Mouse (Mus musculus): ENCODE data around the gene Diras2. TPM values are rescaled to one million over a fixed set of nuclear protein-coding genes. Genes with fewer than 3 reads are reported as not detected.
A peak's percentile ranks its signal among the peaks of the same experiment; 100 is the strongest.

Diras2 gene
- 0.24 and 0.40 TPM in 2 replicates for polyA plus RNA-seq (2014; fragmentation: Nextera tagmentation; extraction: Ambion mirVana)

DNA sequence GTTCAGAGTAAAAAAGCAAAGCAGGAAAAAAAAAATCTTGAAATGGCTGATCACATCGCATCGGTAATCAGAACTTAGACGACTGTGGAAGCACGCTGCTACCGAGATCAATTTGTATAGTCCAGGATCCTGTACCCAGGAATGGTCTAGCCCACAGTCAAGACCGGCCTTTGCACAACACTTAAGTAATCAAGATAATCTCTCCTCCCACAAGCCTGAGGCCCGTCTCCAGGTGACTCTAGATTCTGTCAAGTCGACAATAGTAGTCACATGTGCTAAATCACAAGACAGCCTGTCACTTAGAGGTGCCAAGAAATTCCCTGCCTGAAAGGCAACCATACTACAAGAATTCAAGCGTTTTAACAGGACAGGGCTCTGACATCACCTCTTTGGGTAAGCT is at the start of gene Diras2:
Diras2 (minus strand) TSS at position 159 of the 400 bp plus-strand sequence.
- WGBS, result 59% methylated on average over 9 of the region's 9 CpGs
- H3K4me3 ChIP-seq (ENCODE audit: low read depth, low read length), result peak within 1 kb of the TSS; percentile 42
- H3K36me3 ChIP-seq (ENCODE audit: control insufficient read depth, insufficient read depth, low read length), result no peaks in the 10 kb centered on the region
- peaks cover 14% of the 10 kb centered on the region for H3K27me3 ChIP-seq (ENCODE audit: control insufficient read depth, insufficient read depth, low read length)
- H3K4me1 ChIP-seq (replicated peaks; ENCODE audit: control insufficient read depth, insufficient read depth, low read length), result 0 out of 2 replicates have a peak, but pooled peaks cover 4% of the 10 kb centered on the region
- ATAC-seq (ENCODE audit: low FRiP score) (no peak), DNase-seq (ENCODE audit: low spot score) (no peak)
- peak within 1 kb of the TSS; percentile 62 for H3K9ac ChIP-seq (ENCODE audit: low read depth, low read length)
- H3K4me2 ChIP-seq (replicated peaks; ENCODE audit: low read depth, low read length), result peak within 1 kb of the TSS; percentile 83
- H3K27ac ChIP-seq (ENCODE audit: low read depth, low read length), result no peak within 1 kb of the TSS
- H3K9me3 ChIP-seq (ENCODE audit: control insufficient read depth, low read length), result no peaks in the 10 kb centered on the region

DNA sequence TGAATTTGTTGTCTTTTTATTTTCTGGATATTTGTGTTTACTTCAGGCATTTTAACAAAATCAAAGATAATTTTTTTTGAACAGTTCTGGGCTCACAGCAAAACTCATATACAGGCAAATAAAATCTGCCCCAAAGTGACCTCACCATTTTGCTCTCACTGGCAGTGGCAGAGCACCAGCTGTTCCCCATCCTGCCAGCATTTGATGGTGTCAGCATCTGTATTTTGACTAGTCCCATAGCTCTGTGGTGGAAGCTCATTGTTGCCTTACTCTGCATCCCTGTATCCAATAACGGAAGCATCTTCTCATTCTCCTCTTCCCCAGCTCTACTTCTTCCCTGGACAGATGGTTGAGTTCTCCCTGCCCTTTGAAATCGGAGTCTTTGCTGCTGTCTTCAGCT is 47.7 kb upstream of the Diras2 start:
- no peak overlapping the region for H3K4me3 ChIP-seq (ENCODE audit: low read depth, low read length)
- H3K27me3 ChIP-seq (ENCODE audit: control insufficient read depth, insufficient read depth, low read length), result peaks cover 9% of the 10 kb centered on the region
- no peaks in the 10 kb centered on the region for H3K36me3 ChIP-seq (ENCODE audit: control insufficient read depth, insufficient read depth, low read length)
- no peak overlapping the region for H3K4me2 ChIP-seq (replicated peaks; ENCODE audit: low read depth, low read length)
- no peak overlapping the region for H3K9ac ChIP-seq (ENCODE audit: low read depth, low read length)
- 73% methylated on average over 2 of the region's 2 CpGs for WGBS
- DNase-seq (ENCODE audit: low spot score), result no peak
- no peak for ATAC-seq (ENCODE audit: low FRiP score)
- no peaks in the 10 kb centered on the region for H3K4me1 ChIP-seq (replicated peaks; ENCODE audit: control insufficient read depth, insufficient read depth, low read length)
- no peaks in the 10 kb centered on the region for H3K9me3 ChIP-seq (ENCODE audit: control insufficient read depth, low read length)
- no peak overlapping the region for H3K27ac ChIP-seq (ENCODE audit: low read depth, low read length)

DNA sequence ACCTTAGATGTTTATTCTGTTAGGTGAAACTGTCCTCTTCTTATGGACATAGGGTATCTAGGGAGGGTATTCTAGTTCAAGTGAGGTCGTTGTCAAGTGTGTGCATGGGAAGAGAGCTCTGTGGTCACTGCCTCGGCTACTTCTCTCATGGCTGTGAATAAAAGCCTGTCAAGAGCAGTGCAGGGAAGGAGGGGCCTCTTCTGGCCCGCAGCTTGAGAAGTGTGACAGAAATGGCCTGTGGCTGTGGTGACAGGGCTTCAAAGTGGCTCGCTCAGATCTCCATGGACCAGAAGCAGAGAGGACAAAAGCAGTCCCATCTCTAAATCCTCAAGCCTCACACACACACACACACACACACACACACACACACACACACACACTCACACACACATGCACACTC is 46.9 kb upstream of the Diras2 start:
- no peaks in the 10 kb centered on the region for H3K36me3 ChIP-seq (ENCODE audit: control insufficient read depth, insufficient read depth, low read length)
- no peak overlapping the region for H3K27ac ChIP-seq (ENCODE audit: low read depth, low read length)
- ATAC-seq (ENCODE audit: low FRiP score) (no peak), DNase-seq (ENCODE audit: low spot score) (no peak)
- no peak overlapping the region for H3K9ac ChIP-seq (ENCODE audit: low read depth, low read length)
- no peaks in the 10 kb centered on the region for H3K9me3 ChIP-seq (ENCODE audit: control insufficient read depth, low read length)
- WGBS, result 32% methylated on average over 4 of the region's 4 CpGs
- no peak overlapping the region for H3K4me2 ChIP-seq (replicated peaks; ENCODE audit: low read depth, low read length)
- no peaks in the 10 kb centered on the region for H3K4me1 ChIP-seq (replicated peaks; ENCODE audit: control insufficient read depth, insufficient read depth, low read length)
- no peak overlapping the region for H3K4me3 ChIP-seq (ENCODE audit: low read depth, low read length)
- H3K27me3 ChIP-seq (ENCODE audit: control insufficient read depth, insufficient read depth, low read length), result peaks cover 4% of the 10 kb centered on the region

DNA sequence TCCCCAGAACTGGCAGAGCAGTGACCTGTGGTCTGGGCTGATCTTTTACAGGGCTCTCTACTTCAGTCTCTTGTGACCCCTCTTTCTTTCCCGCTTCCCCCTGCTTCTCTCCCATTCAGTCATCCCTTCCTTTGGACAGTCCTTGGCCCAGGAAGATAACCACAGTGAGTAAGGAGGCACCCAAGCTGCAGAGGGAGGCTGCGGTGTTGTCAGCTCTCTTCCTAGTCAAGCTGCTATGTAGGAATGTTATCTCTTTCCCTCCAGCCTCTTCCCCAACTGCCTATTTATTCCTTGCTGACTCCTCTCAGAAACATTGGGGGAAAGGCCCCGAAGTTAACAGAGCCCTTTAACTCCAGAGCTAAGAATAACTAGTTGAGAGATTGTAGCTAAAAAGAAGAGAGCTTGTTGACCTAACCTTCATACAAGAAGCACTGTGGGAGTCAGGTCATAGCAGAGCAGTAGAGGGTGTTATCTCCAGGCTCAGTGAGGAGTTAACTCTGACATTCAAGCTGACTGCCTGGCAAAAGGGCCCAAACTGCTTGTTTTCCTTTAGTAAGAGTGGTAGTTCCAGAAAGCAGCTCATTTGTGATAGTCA is 46.3 kb upstream of the Diras2 start:
- Histone ChIP-seq H3K36me3 (ENCODE audit: control insufficient read depth, insufficient read depth, low read length) (no peaks in the 10 kb centered on the region), H3K4me2 (replicated peaks; ENCODE audit: low read depth, low read length) (no peak overlapping the region), H3K9me3 (ENCODE audit: control insufficient read depth, low read length) (no peaks in the 10 kb centered on the region), H3K27ac (ENCODE audit: low read depth, low read length) (no peak overlapping the region), H3K4me3 (ENCODE audit: low read depth, low read length) (no peak overlapping the region), H3K27me3 (ENCODE audit: control insufficient read depth, insufficient read depth, low read length) (no peaks in the 10 kb centered on the region), H3K4me1 (replicated peaks; ENCODE audit: control insufficient read depth, insufficient read depth, low read length) (no peaks in the 10 kb centered on the region), H3K9ac (ENCODE audit: low read depth, low read length) (no peak overlapping the region)
- DNase-seq (ENCODE audit: low spot score), result no peak
- no peak for ATAC-seq (ENCODE audit: low FRiP score)
- 65% methylated on average over 3 of the region's 3 CpGs for WGBS

DNA sequence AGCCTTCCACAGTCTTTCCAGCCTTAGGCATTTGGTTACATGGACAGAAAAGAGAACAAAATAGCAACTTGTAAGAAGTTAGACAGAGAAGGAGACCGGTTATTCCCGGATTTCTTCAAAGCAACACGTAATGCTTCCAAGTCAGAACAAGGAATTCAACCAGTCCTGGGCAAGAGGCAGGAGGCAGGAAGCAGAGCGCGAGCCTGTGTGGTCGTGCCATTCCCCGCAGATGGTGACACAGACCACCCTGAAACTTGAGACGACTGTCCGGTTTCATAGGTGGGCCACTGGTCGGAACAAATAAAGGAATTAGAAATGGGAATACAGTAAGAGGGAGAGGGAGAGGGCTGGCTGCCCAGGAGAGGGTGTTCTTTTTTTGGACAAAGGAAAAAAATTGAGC is 45.8 kb upstream of the Diras2 start:
- no peak overlapping the region for H3K4me3 ChIP-seq (ENCODE audit: low read depth, low read length)
- H3K9me3 ChIP-seq (ENCODE audit: control insufficient read depth, low read length), result no peaks in the 10 kb centered on the region
- 54% methylated on average over 10 of the region's 10 CpGs for WGBS
- no peaks in the 10 kb centered on the region for H3K36me3 ChIP-seq (ENCODE audit: control insufficient read depth, insufficient read depth, low read length)
- H3K27me3 ChIP-seq (ENCODE audit: control insufficient read depth, insufficient read depth, low read length), result no peaks in the 10 kb centered on the region
- no peak overlapping the region for H3K27ac ChIP-seq (ENCODE audit: low read depth, low read length)
- no peak for DNase-seq (ENCODE audit: low spot score)
- H3K4me1 ChIP-seq (replicated peaks; ENCODE audit: control insufficient read depth, insufficient read depth, low read length), result no peaks in the 10 kb centered on the region
- no peak overlapping the region for H3K9ac ChIP-seq (ENCODE audit: low read depth, low read length)
- ATAC-seq (ENCODE audit: low FRiP score), result no peak
- no peak overlapping the region for H3K4me2 ChIP-seq (replicated peaks; ENCODE audit: low read depth, low read length)

DNA sequence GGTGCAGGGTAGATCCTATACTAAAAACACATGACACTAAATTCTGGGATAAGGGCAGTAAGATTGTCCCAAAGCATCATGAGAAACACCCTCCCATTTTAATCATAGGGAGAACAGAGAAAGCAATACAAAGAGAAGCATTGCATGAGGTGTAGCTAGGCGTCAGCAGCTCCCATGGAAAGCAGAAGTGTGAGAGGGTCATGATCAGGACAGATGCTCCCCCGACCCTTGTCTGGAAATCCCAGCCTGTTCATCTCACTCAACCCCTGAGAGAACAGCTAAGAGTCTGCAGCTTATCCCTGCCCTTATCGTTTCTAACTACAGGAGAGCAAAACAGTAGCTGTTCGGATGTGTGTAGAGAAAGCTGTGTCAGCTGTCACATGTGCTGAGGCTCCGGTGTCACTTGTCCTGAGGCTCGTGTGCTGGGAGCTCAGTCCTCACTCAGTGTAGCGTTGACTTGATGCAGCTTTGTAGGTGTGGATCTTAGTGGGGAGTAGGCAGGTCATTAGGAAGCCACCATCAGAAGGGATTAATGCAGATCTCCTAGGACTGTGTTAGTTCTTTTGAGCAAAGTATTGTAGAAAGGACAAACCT is 45.0 kb upstream of the Diras2 start:
- Histone ChIP-seq H3K9me3 (ENCODE audit: control insufficient read depth, low read length) (no peaks in the 10 kb centered on the region), H3K4me3 (ENCODE audit: low read depth, low read length) (no peak overlapping the region), H3K4me1 (replicated peaks; ENCODE audit: control insufficient read depth, insufficient read depth, low read length) (no peaks in the 10 kb centered on the region), H3K27me3 (ENCODE audit: control insufficient read depth, insufficient read depth, low read length) (no peaks in the 10 kb centered on the region), H3K36me3 (ENCODE audit: control insufficient read depth, insufficient read depth, low read length) (no peaks in the 10 kb centered on the region), H3K4me2 (replicated peaks; ENCODE audit: low read depth, low read length) (no peak overlapping the region), H3K9ac (ENCODE audit: low read depth, low read length) (no peak overlapping the region), H3K27ac (ENCODE audit: low read depth, low read length) (no peak overlapping the region)
- ATAC-seq (ENCODE audit: low FRiP score), result no peak
- DNase-seq (ENCODE audit: low spot score), result no peak
- 64% methylated on average over 7 of the region's 7 CpGs for WGBS

DNA sequence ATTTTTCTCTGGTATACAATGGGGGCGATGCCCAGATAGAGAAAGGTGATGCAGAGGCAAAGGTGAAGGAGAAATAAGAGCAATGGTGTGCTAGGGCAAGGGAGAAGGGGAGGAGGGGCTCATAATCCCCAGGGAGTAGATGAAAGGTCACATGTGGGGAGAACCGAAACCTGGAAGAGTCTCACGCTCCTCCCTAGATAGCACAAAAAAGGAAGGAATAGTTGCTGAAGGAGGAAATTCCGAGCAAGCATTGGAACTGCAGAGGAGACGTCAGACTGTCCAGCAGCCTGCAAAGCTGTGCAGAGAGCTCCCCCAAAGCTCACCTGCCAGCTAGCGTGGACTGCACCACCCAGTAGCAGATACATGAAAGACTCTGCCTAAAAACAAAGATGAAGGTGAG is 44.4 kb upstream of the Diras2 start:
- ATAC-seq (ENCODE audit: low FRiP score), result no peak
- H3K4me1 ChIP-seq (replicated peaks; ENCODE audit: control insufficient read depth, insufficient read depth, low read length), result no peaks in the 10 kb centered on the region
- no peak overlapping the region for H3K4me2 ChIP-seq (replicated peaks; ENCODE audit: low read depth, low read length)
- DNase-seq (ENCODE audit: low spot score), result no peak
- 84% methylated on average over 6 of the region's 6 CpGs for WGBS
- no peak overlapping the region for H3K9ac ChIP-seq (ENCODE audit: low read depth, low read length)
- no peaks in the 10 kb centered on the region for H3K9me3 ChIP-seq (ENCODE audit: control insufficient read depth, low read length)
- H3K4me3 ChIP-seq (ENCODE audit: low read depth, low read length), result no peak overlapping the region
- no peaks in the 10 kb centered on the region for H3K27me3 ChIP-seq (ENCODE audit: control insufficient read depth, insufficient read depth, low read length)
- H3K27ac ChIP-seq (ENCODE audit: low read depth, low read length), result no peak overlapping the region
- H3K36me3 ChIP-seq (ENCODE audit: control insufficient read depth, insufficient read depth, low read length), result no peaks in the 10 kb centered on the region

DNA sequence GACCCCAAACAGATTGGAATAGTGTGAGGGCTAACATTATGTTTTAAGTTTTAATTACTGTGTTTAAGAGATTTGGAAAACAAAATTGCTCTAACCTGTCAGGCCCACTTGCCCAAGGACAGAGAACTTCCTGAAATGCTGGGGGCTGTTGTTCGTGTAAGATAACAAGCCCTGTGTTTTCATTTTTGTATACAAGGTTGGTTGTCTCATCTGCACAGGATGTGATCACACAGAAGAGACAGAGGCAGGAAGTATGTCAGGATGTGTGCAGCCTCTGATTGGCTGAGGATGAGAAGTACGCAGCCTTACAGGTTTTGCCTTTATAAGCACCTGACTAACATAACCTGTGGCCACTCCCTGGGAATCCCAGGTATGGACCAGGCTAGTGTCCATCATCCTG is 43.2 kb upstream of the Diras2 start:
- 81% methylated on average over 2 of the region's 2 CpGs for WGBS
- Histone ChIP-seq H3K4me1 (replicated peaks; ENCODE audit: control insufficient read depth, insufficient read depth, low read length) (no peaks in the 10 kb centered on the region), H3K4me3 (ENCODE audit: low read depth, low read length) (no peak overlapping the region), H3K27ac (ENCODE audit: low read depth, low read length) (no peak overlapping the region), H3K4me2 (replicated peaks; ENCODE audit: low read depth, low read length) (no peak overlapping the region), H3K27me3 (ENCODE audit: control insufficient read depth, insufficient read depth, low read length) (no peaks in the 10 kb centered on the region), H3K9ac (ENCODE audit: low read depth, low read length) (no peak overlapping the region), H3K9me3 (ENCODE audit: control insufficient read depth, low read length) (no peaks in the 10 kb centered on the region), H3K36me3 (ENCODE audit: control insufficient read depth, insufficient read depth, low read length) (no peaks in the 10 kb centered on the region)
- no peak for DNase-seq (ENCODE audit: low spot score)
- no peak for ATAC-seq (ENCODE audit: low FRiP score)
